Mouse (Mus musculus) brain, embryonic 14.5 days (tissue): ENCODE measurements around the gene Pde4dip.

ENCODE experiments used
- CTCF ChIP-seq: fragments of 200-500 bp; IDR thresholded peaks from 2 replicates; pipeline ENCODE4 v1.5.1; 2012; ENCODE audit warnings: inconsistent platforms, mild to moderate bottlenecking, moderate library complexity, borderline replicate concordance; ENCODE audit not compliant: insufficient read depth, insufficient read length; ENCODE audit errors: extremely low read depth
- POLR2A ChIP-seq: fragments of 200-500 bp; IDR thresholded peaks from 2 replicates; pipeline ENCODE4 v1.6.1; 2012; ENCODE audit warnings: mild to moderate bottlenecking, inconsistent platforms, borderline replicate concordance; ENCODE audit not compliant: poor library complexity, insufficient read depth, insufficient read length, severe bottlenecking; ENCODE audit errors: extremely low read depth

DNA sequence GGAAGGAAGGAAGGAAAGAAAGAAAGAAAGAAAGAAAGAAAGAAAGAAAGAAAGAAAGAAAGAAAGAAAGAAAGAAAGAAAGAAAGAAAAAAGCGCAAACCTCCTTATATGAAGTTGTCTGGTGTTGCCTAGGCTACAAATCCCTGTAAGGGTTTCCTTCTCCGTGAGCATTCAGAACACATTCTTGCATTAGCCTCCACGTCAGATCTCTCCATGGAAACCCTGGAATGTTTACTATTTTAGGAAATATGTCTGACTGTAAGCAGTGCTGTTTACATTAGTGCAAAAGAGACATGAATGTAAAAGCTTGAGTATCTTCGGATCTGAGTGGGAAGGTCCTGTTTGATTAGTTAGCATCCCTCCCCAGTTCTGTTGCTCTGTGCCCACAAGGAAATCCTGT lies 112.3 kb downstream of the Pde4dip start:
- no peak for TF ChIP-seq CTCF
- no peak for TF ChIP-seq POLR2A
